Mouse (Mus musculus): ENCODE results near the gene Iqgap2.

Gene Iqgap2

DNA sequence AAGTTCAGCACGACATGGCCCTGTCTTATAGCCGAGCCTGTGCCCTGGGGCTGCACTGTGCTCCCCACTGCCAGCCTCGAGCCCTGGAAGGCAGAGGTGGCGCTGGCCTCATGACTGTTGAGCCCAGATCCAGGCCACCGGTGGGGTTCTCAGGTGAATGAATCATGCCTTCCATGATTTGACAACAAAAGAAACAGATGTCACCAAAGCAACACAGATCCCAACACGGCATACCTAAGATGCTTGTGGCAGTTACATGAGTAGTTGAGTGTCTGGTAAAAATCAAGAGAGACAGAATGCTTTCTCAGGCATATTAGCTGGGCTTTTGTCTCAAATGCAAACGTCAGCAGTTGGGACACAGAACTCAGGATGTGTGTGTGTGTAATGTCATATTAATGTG lies 248.0 kb downstream of the Iqgap2 start:
- DNase-seq = no peak

DNA sequence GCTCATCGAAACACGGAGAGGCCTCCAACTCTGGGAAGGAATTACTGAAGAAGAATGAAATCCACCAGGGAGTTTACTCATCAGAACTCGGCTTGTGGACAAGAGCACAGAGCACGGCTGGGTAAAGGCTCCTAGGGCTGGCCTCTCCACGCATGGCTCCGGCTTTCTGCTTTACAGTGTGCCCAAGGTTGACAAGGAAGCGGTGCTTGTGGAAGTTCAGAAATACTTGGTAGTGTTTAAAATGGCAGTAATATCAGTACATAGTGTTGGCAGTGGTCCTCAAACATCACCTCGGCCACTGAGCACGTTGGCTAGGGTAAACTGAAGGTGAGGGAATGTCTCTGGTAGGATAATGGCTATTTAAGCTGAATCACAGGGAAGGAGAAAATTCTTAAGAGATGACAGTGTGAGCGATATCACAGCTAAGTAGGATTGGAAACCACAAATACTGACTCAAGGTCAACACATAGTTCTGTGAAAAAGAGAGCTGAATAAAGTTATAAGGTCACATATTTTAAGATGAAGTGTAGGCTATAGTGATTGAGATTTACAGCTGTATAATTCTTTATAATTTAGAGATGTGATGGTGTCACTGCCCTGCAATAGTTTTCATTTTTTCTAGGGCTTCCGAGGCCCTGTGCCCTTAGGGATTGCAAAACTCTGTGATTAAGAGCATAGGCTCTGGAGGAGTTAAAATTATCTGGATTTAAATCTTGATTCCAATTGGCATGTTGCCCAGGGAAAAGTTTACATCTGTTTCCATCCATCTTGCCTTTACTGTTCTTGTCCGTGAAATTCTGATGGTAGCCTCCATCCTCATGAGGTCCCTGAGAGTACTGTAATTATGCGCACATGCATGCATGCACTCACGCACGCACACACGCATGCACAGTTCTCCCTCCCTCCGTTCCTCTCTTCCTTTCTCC lies 250.4 kb downstream of the Iqgap2 start:
- no peak for DNase-seq

DNA sequence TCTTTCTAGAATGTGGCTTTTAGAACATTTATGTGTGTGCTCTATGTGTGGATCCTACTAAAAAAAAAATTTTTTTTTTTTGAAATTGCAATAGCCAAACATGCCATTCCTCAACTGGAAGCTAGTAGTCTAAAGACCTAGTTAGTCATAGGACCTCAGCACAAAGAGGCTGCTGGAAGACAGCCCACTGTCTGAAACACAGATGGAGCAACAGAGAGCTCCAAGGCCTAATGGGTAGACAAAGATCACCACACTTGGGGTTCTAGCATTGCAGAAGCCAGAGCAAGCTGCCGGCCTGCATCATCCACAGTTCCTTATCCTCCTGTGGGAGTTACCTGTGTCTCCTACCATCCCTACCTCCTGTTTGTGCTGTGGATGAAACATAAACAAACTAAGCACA lies 251.3 kb downstream of the Iqgap2 start:
- DNase-seq = no peak

DNA sequence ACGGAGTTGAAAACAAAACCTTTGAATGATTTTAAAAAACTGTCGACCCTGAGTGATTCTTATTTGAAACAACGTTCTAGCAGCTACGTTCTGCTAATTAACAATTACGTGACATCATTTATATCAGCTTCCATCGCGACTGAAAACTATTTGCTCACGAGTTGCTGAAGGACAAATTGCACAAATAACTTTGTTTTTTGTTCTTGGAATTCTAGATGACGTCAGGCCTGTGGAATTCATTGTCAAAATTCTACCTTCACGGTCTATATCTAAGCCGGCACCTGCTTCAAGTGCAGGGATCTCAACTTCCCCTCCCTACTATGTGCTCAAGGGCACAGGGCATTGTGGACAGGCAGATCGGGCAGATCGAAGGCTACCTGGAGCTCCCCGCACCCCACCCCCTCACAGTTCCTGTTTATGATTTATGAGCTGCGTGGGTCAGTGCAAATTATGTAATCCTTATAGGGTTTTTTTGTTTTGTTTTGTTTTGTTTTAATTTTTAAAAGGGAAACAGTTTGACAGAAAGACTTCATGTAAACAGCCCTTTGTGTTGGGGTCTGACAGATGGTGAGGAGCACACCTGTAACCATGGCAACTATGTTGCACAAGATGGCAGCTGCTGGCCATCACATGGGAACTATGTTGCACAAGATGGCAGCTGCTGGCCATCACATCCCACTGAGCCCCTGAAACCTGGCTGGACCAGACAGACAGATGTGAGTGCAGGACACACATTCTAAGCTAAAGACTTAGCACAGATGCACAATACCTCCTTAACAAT lies 252.2 kb downstream of the Iqgap2 start:
- DNase-seq = peak; percentile 61

DNA sequence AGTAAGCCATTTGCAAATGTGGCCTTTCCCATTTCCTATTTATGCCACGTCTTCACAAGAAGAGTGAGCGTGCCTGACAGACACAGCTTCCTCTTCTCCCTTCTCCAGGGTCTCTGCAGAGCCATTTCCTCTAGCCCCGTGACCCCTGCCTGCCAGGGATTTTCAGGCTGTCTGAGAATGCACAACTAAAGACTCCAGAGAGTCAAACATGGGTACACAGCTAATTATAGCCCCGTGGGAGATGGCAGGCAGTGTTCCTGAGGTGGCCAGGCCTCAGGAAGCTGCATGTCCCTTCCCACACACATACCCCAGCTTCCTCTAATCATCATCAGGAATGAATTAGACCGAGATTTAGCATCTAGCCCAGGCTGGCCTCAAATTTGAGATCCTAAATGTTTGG lies 252.8 kb downstream of the Iqgap2 start:
- DNase-seq = peak; percentile 42

DNA sequence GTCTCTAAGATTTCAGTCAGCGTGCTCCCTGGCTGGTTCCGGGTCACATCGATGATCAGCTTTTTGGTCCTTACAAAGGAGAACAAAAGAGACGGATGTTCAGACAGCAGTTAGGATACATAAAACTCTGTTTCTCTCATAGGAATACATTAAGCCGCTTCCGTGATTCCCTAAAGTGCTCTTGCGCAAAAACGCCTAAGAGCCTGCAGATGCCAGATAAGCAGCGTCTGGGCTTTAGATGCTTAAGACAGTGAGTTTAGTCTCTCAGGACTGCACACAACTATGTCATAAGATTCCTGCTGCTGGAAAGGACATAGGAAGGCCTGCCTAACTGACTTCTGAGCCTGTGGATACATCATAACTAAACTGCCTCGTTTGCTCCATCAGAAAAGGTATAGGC lies 254.0 kb downstream of the Iqgap2 start:
- DNase-seq = no peak

DNA sequence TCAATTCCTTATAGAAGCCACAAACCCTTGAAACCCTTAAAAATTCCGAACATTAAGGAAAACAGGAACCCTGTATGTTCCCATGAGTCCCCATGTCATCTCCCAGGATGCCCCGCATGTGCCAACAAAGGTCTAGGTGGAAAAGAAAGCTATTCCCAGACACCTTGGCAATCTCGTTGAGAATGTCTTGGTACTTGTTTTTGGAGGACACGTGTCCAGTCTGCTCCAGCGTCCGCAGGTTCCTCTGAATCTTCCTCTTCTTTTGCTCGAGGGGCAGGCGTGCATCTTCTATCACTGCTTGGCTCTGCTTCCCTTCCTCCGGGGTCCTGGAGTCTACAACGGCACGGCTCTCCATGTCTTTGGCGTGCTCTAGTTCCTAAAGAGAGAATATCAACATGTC lies 256.4 kb downstream of the Iqgap2 start:
- DNase-seq = no peak

DNA sequence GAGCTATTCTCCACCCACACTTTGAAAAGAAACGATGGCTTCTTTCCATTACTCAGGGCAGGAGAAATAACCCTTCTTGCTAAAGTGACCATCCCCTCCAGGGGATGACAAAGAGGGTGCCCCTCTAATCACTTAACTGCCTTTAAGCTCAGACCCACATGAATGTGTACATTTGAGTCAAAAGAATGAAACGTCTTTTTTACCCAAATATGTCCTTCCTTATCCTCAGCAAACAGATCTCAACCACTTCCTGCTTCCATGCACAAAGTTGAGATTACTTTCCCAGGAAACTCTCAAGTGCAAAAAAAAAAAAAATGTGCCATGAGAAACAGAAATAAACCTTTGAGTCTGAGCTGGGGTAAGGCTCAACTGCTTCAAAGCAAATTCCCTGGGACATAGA lies 257.3 kb downstream of the Iqgap2 start:
- DNase-seq = no peak

DNA sequence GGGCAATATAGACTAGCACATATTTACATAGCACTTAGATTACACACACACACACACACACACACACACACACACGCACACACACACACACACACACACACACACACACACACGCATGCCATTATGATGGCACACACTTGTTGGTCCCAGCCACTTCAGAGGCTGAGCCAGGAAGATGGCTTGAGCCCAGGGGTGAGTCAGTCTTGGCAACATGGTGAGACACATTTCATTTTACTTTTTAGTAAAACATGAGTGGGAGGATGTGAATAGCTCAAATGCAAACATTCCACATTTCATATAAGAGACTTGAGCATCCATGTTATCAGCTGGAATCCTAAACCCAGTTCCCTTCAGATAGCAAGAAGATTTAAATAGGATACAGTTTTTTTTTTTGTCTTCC lies 258.3 kb downstream of the Iqgap2 start:
- peak; percentile 34 for DNase-seq

DNA sequence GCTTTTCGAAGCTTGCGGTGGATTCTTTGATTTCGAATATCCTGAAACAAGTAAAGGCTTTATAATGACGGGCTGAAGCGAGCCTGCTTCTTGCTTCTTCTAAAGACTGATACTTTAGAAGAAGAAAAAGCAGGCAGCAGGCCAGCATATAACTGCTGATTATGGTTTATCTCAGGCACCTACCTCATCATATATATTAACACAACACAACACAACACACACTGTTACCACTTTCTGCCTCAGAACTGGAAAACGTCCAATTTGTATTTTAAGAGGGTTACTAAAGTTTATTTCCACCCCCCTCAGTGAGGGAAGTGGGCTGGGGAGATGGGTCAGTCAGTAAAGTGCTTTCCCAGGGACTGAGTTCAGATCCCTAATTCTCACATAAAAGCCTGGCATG lies 259.6 kb downstream of the Iqgap2 start:
- DNase-seq = no peak

DNA sequence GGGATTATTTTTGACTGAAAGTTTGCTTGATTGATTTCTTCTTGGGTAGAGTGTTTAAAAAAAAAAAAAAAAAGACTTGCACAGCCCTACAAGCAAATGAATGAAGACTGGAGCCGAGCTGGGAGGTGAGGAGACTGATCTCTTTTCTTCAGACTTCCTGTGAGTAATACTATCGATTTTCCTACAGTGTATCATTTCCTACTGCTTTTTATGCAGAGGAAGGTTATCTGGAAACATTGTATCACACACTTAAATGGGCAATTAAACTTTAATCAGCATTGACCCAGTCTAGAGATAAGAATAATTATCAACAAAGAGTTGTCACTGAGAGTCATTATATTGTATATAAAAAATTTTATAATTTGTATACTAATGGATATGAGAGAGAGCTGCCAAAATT lies 261.0 kb downstream of the Iqgap2 start:
- no peak for DNase-seq

DNA sequence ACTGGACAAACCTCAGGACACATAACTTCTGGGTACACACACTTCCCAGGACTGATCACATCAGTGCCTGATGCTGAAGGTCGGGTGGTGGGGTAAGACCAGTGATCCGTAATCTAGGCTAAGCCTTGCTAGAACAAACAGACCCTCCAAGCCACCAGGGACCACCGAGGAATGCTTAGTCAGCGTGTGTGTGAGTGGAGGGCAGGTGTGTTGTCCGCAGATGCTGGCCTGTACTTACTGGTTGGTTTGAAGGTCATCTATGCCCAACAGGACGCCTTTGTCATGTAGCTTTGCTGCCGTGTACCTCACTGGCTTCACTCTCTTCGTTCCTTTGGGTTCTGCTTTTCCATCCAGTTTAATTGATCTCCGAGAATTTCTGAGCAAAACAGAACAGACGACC lies 262.0 kb downstream of the Iqgap2 start:
- DNase-seq = no peak

DNA sequence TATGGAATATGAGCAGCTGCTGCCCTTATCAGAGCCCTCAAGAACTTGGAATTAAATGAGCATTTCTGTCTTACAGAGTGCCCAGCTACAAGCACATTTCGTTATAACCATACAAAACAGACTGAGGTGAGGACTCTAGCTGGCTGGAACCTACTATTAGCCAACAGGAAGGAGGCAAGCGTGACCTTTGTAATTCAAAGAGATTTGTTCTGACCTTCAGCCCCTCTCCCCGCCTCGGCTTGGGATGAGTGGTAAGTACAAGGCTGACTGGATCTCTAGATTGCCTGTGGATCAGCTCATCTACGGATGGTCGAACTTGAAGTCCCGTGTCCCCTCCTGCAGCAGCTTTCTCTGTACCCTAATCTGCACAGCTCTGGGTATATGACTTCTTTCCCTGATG lies 265.0 kb downstream of the Iqgap2 start:
- no peak for DNase-seq

DNA sequence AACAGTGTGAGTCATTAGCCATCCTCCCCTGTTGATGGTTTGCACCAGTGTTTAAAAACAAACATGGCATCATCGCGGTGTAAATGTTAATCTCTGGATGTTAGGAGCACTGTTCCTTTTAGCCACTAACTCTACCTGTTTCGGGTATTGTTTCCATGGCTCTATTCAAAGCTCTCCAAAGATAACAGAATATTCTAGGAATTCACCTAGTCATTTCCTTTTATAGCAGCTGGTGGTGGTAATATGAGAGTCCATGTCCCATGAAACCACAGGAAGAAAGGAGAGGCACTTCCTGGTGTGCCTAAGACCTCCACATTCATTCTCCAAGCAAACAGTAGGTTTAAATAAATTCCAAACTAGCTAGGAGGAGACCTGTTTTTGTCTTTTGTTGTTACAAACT lies 268.7 kb downstream of the Iqgap2 start:
- DNase-seq = no peak

DNA sequence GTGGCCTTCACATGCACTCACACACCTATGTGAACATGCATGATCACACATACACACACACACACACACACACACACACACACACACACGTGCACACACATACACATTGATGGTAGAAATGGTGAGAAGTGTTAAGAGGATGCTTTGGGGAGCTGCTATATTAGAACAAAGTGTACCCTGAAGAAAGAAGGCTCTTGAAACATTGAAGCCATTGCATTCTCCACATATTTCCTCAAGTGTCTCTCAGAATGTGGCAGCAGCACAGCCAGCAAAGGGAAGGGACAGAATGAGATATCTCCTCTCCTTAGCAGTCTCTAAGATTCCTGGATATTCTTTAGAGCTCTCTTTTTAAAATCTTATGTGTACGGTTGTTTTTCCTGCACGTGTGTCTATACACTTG lies 270.2 kb downstream of the Iqgap2 start:
- DNase-seq = no peak

DNA sequence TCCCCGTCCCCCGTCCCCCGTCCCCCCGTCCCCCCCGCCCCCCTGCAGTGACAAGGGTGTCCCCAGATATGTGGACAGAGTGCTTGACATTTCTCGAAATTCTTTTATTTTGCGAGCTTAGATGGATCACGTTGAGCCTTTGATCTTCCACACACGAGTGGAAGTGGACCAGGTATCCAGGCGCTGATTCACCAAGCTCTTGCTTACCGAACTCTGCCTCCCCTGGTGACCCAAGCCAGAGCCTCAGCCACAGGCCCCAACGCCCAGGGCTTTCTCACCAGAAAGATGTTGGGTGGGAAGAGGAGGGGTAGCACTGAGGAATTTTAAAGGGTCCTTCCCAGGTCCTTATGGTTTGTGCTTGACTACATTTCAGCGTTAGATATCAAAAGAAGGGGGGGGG lies 272.9 kb downstream of the Iqgap2 start:
- DNase-seq = no peak

DNA sequence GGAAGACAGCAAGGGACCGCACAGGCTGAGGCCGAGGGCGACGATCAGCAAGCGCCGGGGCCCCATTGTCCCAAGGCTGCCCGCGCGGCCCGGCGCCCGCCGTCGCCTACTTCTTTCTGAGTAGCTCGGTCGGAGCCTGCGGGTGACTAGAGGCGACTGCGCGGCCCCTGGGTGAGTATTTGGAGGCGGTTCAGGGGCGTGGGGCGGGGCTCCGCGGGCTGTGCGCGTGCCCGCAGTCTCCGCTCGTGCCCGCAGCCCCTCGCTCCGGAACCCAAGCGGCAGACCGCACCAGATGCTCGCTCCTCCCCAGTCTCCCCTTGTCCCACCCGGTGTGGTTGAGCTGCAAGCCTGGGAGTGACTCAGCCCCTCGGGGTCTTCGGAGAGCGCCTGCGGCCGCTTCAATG lies 273.4 kb downstream of the Iqgap2 start, which contains the start of gene F2r:
TSS of gene F2r (minus strand) at position 179 of the 404 bp plus-strand sequence.
- peak; percentile 91 for DNase-seq

DNA sequence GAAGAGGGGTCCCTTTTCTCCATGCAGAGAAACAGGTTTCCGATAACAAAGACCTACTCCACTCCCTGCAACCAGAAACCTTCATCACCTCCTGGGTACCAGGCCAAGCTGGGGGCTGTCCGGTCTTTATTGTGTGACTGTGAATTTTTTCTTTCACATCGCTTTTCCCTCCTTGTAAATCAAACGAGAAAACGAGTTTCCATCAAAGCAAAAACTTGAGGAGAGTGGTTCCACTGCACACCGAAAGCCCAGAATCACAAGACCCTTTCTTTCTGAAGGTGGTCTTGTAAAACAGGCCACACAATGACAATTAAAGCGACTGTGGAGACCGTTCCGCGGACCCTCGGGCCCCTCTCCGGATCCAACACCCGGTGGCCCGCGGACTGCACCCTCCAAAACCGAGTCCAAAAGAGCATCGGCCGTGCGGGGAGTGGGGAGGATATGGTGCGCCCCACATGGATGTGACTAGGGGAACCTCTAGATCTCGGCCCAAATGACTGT lies 274.0 kb downstream of the Iqgap2 start:
- DNase-seq = no peak

DNA sequence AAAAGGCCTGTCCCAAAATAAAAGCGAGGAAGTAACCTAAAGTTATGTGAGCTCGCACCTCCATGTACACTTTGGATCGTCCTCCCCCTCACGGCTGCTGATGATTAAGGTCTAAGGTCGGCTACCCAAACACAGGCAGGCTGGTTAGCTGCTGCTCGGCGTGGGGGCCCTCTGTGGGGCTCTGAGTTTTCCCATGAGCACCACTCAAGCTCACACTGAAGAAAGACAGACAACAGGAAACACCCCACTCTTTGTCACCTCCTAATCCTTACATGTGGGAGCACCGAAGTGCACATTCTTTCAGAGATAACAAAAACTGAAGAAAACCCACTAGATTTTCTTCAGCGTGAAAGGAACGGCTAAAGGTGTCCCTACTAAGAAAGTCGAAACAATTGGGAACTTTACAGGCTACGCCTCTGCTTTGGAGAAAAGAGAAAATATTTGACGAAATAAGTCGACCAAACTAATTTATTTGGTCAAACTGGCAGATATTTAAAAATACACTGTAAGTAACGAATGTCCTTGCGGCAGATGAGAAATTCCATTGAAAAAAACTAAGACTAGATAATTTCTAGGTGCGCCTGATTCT lies 274.5 kb downstream of the Iqgap2 start:
- DNase-seq = no peak

DNA sequence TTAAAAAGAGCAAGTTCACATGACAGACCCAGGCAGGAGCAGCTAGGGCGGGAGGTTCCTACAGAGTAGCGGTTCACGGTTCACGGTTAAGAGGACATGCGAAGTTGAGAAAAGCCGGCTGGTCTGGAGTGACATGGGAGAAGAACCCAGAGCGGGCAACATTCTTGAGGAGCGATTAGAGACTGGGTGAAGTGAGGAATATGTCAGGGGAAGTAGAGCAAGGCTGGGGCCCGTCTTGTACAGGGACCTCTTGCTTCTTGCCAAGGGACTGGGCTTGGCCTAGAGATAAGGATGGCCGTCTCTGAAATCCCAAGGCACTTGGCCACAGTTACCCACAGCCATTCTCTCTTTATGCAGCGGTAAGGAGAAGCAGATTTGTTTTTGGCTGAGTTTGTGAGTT lies 275.2 kb downstream of the Iqgap2 start:
- no peak for DNase-seq

DNA sequence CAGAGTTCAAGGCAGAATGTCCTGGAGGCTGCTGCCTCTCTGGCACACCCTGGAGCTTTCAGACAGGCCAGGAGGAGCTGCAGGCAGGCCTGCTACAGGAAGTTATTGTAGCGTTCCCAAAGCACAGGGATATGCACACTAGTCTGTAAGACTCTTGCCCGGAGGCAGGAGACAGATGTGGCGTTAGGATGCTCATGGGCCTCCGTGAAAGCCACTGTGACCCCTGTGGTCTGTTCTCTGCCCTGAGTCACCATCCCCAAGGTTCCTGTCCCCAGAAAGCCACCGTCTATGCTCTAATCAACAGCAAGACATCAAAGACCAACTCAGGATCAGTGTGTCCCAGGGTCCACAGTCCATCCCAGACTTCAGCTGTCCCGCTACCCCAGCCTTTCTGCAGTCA lies 277.0 kb downstream of the Iqgap2 start:
- no peak for DNase-seq

DNA sequence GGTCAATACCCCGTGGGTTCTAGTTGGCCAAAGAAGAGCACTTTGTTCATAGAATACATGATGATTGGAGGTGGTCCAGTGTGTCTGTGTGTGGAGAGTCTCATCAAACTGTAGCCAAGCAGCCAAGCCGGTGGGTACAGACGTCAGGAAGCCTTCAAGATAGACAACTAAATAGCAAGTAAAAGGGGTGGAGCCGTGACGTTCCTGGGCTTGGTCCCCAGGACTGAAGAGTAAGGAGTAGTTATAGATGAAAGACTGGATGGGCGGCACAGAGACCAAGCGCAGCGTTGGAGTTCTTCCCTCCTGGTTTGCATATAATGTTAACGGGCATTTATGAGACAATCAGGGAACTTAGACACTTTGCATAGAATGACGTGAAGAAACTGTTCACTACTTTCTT lies 279.5 kb downstream of the Iqgap2 start:
- no peak for DNase-seq

DNA sequence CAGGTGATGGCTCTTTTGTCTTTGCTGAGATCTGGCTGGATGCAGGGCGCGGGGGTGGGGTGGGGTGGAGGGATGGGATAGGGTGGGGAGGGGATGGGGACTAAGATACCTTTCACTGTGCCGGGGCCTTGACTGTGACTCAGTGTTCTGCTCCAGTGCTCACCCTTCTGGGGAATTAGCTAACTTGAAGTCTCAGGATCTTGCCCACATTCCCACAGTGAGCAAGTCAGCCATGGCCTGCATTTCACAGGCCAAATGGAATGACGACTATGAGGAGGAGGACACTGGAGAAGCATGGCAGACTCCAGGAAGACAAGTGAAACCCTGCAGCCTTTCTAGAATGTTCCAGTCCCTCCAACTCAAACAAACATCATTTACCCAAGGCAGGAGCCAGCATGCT lies 280.0 kb downstream of the Iqgap2 start:
- DNase-seq = no peak
